Mouse (Mus musculus) liver, postnatal 0 days (tissue): ENCODE data around the gene Nod2.

Experiments
- CTCF ChIP-seq: sonication (generic); IDR thresholded peaks from 2 replicates; pipeline ENCODE4 v1.5.1; 2016; ENCODE audit warnings: antibody characterized with exemption, low read depth
- EP300 ChIP-seq: IDR thresholded peaks from 2 replicates; pipeline ENCODE4 v1.6.1; 2016; ENCODE audit warnings: antibody characterized with exemption, low read depth, mild to moderate bottlenecking

DNA sequence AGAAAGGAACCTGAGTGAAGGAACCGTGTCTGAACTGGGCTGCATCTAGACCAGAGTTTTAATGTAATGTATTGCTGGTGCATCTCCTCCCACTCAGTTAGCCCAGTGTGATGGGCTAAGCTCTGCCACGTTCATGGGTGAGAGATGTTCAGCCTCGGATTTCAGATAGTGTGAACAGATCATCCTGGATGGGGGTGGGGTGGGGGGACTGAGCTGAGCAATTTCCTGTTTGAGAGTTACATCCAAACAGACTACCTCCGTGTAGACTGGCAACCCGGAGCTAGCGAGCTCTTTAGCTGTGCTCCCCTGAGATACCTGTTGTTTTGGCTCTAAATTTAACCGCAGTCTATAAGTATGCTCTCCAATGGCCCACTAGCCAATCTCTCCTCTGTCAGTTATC, 44.8 kb downstream of the Nod2 start:
- TF ChIP-seq CTCF = no peak
- TF ChIP-seq EP300 = no peak
